Mouse (Mus musculus) cortical plate, adult 2 months (tissue): Measurements from ENCODE around the gene Gm28035. TPM values are rescaled to one million over a fixed set of nuclear protein-coding genes. Genes with fewer than 3 reads are reported as not detected.

Experiments used
- H3K27ac ChIP-seq: fragments of 200-500 bp; 2 replicates; pipeline ENCODE4 v1.5.1; 2012; ENCODE audit warnings: low read length, control low read depth, inconsistent platforms; ENCODE audit not compliant: insufficient read depth
- H3K4me1 ChIP-seq: fragments of 200-500 bp; 2 replicates; pipeline ENCODE4 v1.6.1; 2011; ENCODE audit warnings: low read length; ENCODE audit not compliant: control insufficient read depth, insufficient read depth
- H3K4me3 ChIP-seq: fragments of 200-500 bp; 2 replicates; pipeline ENCODE4 v1.5.1; 2011; ENCODE audit warnings: mild to moderate bottlenecking, low read length, control low read depth; ENCODE audit not compliant: insufficient read depth
- CTCF ChIP-seq: fragments of 200-500 bp; IDR thresholded peaks from 2 replicates; pipeline ENCODE4 v1.5.1; 2011; ENCODE audit warnings: mild to moderate bottlenecking, control low read depth, low read length; ENCODE audit not compliant: insufficient read depth; ENCODE audit errors: extremely low read depth
- POLR2A ChIP-seq: fragments of 200-500 bp; IDR thresholded peaks from 2 replicates; pipeline ENCODE4 v1.6.1; 2011; ENCODE audit warnings: mild to moderate bottlenecking, low read length, control low read depth; ENCODE audit not compliant: insufficient read depth; ENCODE audit errors: extremely low read depth
- polyA plus RNA-seq: library from polyadenylated mRNA; depleted of rRNA; stranded (reverse); fragments of >200 nt; gene quantifications from 2 replicates; pipeline ENCODE4 v1.2.3, GENCODE M21; 2012

Gm28035 gene
- polyA plus RNA-seq, 1 experiment = 18.5 TPM

DNA sequence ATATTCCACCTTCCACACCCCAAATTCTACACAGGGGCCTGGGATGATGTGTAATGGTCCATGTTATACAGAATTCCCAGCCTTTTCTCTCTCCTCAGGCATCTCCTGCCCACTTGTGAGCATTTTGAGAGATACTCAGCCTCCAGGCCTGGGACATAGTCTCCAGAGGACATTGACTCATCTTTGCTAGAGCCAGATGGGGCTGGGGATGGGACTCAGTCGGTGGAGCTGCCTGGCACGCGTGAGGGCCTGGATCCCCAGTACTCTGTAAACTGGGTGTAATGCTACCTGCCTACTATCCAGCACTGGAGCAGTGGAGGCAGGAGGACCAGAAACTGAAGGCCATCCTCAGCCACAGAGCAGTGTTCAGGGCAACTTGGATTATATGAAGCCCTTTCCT, 8.8 kb downstream of the Gm28035 start:
- TF ChIP-seq CTCF (no peak), POLR2A (no peak)
- no peak overlapping the region for H3K27ac ChIP-seq
- peaks cover 10% of the 10 kb centered on the region for H3K4me1 ChIP-seq
- no peak overlapping the region for H3K4me3 ChIP-seq

- Histone ChIP-seq H3K4me1 (peaks cover 10% of the 10 kb centered on the region), H3K27ac (no peak overlapping the region), H3K4me3 (no peak overlapping the region)
- TF ChIP-seq POLR2A = no peak
- TF ChIP-seq CTCF = no peak
Observed at GRCm38 (mm10) chr2:30250166-30251128, 10.1 kb downstream of the Gm28035 start.

GRCm38 (mm10) chr2:30251417-30252104, 11.2 kb downstream of the Gm28035 start:
- Histone ChIP-seq H3K4me1 (peaks cover 10% of the 10 kb centered on the region), H3K27ac (no peak overlapping the region), H3K4me3 (no peak overlapping the region)
- TF ChIP-seq POLR2A (no peak), CTCF (no peak)

DNA sequence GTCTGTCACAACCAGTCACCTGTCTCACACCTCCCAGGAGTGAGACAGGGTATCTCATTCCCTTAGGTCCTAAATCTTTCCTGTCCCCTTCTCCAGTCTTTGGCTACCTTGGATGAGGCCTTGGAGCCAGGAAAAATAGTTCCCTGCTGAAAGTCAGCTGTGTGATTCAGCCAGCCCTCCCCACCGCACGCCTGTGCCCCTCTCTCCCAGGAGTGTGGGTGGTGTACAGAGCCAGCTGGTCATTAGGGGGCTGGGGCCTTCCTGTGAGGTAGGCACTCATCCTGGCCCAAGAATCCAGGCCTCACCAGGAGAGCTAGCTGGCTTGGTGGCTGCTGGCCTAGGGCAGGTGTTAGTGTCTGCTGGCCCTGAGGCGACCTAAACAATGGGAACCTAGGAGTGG, 12.2 kb downstream of the Gm28035 start:
- no peak overlapping the region for H3K27ac ChIP-seq
- H3K4me3 ChIP-seq = no peak overlapping the region
- TF ChIP-seq CTCF = no peak
- no peak for TF ChIP-seq POLR2A
- H3K4me1 ChIP-seq = peaks cover 7% of the 10 kb centered on the region

DNA sequence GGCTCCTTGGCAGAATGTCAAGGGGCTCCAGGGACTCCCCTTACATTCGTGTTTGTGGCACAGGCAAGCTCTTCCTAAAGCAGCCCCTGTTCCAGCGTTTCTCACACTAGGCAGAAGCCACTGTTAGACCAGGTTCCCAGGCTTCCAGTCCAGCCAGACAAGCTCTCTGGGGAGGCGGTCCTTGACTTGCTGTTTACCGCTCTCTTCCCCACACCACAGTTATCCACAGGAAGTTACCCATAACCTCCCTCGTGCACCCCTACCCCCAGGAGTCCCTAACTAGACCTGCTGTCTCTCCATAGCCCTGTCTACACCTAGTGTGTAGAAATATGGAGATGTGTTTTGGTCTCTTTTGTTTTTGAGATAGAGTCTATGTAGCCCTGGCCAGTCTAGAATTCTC, 13.4 kb downstream of the Gm28035 start:
- no peak overlapping the region for H3K4me3 ChIP-seq
- TF ChIP-seq CTCF (no peak), POLR2A (no peak)

DNA sequence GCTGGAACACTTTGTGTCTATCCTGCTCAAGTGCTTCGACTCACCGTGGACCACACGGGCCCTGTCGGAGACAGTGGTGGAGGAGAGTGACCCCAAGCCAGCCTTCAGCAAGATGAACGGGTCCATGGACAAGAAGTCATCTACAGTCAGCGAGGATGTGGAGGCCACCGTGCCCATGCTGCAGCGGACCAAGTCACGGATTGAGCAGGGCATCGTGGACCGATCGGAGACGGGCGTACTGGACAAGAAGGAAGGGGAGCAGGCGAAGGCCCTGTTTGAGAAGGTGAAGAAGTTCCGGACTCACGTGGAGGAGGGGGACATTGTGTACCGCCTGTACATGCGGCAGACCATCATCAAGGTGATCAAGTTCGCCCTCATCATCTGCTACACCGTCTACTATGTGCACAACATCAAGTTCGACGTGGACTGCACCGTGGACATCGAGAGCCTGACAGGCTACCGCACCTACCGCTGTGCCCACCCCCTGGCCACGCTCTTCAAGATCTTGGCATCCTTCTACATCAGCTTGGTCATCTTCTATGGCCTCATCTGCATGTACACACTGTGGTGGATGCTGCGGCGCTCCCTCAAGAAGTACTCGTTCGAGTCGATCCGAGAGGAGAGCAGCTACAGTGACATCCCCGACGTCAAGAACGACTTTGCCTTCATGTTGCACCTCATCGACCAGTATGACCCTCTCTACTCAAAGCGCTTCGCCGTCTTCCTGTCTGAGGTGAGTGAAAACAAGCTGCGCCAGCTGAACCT, 15.4 kb downstream of the Gm28035 start:
- Histone ChIP-seq H3K4me3 (no peak overlapping the region), H3K27ac (no peak overlapping the region), H3K4me1 (peaks cover 12% of the 10 kb centered on the region)
- TF ChIP-seq POLR2A (no peak), CTCF (no peak)

More for the DNA sequence above, 13.4 kb downstream of the Gm28035 start:
- Histone ChIP-seq H3K27ac (no peak overlapping the region), H3K4me1 (peaks cover 11% of the 10 kb centered on the region)

GRCm38 (mm10) chr2:30256616-30257350, 16.4 kb downstream of the Gm28035 start:
- Histone ChIP-seq H3K4me1 (peaks cover 12% of the 10 kb centered on the region), H3K4me3 (no peak overlapping the region), H3K27ac (no peak overlapping the region)
- TF ChIP-seq POLR2A (no peak), CTCF (no peak)

- peaks cover 6% of the 10 kb centered on the region for H3K4me1 ChIP-seq
- H3K4me3 ChIP-seq = no peak overlapping the region
- TF ChIP-seq POLR2A (no peak), CTCF (no peak)
- H3K27ac ChIP-seq = 0 out of 2 replicates have a peak overlapping the region, but pooled peaks have one; percentile 18
Observed at GRCm38 (mm10) chr2:30257699-30258460, 17.5 kb downstream of the Gm28035 start.
